Mouse (Mus musculus) forebrain, embryonic 12.5 days (tissue): ENCODE results near the gene Capn13. TPM values are rescaled to one million over a fixed set of nuclear protein-coding genes. Genes with fewer than 3 reads are reported as not detected.
"Not testable (repeated sequence)": the region's sequence is repeated elsewhere in the genome, so short reads cannot be mapped to it uniquely, and the experiment has no call there.

Experiments
- ATAC-seq: fragments of 200-750 bp; cut with Nextera tagmentation; 2 replicates; pipeline ENCODE4 v1.8.0; 2017; ENCODE audit warnings: moderate TSS enrichment; ENCODE audit not compliant: low FRiP score
- H3K27ac ChIP-seq: fragments of 300-500 bp; sonication (generic); 2 replicates; pipeline ENCODE4 v1.5.1; 2016; ENCODE audit warnings: mild to moderate bottlenecking
- H3K27me3 ChIP-seq: fragments of 300-500 bp; sonication (generic); 2 replicates; pipeline ENCODE4 v1.6.1; 2016; ENCODE audit warnings: mild to moderate bottlenecking
- H3K36me3 ChIP-seq: fragments of 300-500 bp; sonication (generic); replicated peaks from 2 replicates; pipeline ENCODE4 v1.6.1; 2016; ENCODE audit warnings: mild to moderate bottlenecking
- H3K4me1 ChIP-seq: fragments of 300-500 bp; sonication (generic); 2 replicates; pipeline ENCODE4 v1.6.1; 2016
- H3K4me2 ChIP-seq: fragments of 300-500 bp; sonication (generic); 2 replicates; pipeline ENCODE4 v1.6.1; 2016; ENCODE audit warnings: mild to moderate bottlenecking, moderate library complexity
- H3K4me3 ChIP-seq: fragments of 300-500 bp; sonication (generic); replicated peaks from 2 replicates; pipeline ENCODE4 v1.5.1; 2016; ENCODE audit warnings: mild to moderate bottlenecking
- H3K9ac ChIP-seq: fragments of 300-500 bp; sonication (generic); 2 replicates; pipeline ENCODE4 v1.6.1; 2016; ENCODE audit warnings: mild to moderate bottlenecking
- H3K9me3 ChIP-seq: fragments of 300-500 bp; sonication (generic); 2 replicates; pipeline ENCODE4 v1.6.1; 2016
- WGBS: fragments of 180-500 bp; shearing (Covaris S2); methylation state at CpG from one replicate; pipeline ENCODE4 v1.1.7; 2016; 5-methylcytosine and 5-hydroxymethylcytosine counted together
- polyA plus RNA-seq: library from polyadenylated mRNA; unstranded; fragments of >200 nt; fragmentation: Nextera tagmentation; extraction: Ambion mirVana; gene quantifications from 2 replicates; pipeline ENCODE4 v1.2.1, GENCODE M21; 2016

The Capn13 gene
- polyA plus RNA-seq, 1 experiment from 2014 or later: not detected

DNA sequence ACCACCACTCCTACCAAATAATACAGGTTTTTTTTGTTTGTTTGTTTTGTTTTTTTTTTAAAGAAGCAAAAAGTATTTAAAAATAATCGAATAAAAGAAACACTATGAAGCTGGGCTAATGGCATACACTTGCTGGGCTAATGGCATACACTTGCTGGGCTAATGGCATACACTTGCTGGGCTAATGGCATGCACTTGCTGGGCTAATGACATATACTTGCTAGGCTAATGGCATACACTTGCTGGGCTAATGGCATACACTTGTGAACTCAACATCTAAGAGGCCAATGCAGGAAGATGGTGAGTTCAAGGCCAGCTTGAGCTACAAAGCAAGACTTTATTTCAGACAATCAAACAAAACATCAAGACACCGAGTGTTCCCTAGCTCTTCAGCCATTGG is 138.1 kb downstream of the Capn13 start:
- Histone ChIP-seq H3K27ac (no peak overlapping the region), H3K9me3 (no peaks in the 10 kb centered on the region), H3K4me3 (no peak overlapping the region), H3K9ac (no peak overlapping the region), H3K4me2 (no peak overlapping the region), H3K36me3 (no peaks in the 10 kb centered on the region), H3K4me1 (peaks cover 5% of the 10 kb centered on the region; the same call in 1 of the 2 replicates), H3K27me3 (no peaks in the 10 kb centered on the region)
- WGBS: 86% methylated on average over 2 of the region's 2 CpGs
- no peak for ATAC-seq

DNA sequence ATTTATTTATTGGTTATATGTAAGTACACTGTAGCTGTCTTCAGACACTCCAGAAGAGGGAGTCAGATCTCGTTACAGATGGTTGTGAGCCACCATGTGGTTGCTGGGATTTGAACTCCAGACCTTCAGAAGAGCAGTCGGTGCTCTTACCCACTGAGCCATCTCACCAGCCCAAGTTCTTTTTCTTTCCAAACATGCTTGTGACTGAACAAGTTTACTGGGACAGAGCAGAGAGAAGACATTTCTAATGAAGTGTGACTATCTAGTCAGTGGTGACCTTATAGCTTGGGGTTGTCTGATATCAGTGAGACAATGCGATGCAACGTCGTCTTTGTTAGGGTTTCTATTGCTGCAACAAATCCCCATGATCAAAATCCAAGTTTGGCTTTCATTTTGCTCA is 141.4 kb downstream of the Capn13 start:
- H3K9me3 ChIP-seq, H3K4me2 ChIP-seq, H3K9ac ChIP-seq, H3K27ac ChIP-seq, H3K4me1 ChIP-seq, H3K27me3 ChIP-seq, H3K4me3 ChIP-seq, H3K36me3 ChIP-seq, ATAC-seq: not testable (repeated sequence)
- 90% methylated on average over 5 of the region's 5 CpGs for WGBS

DNA sequence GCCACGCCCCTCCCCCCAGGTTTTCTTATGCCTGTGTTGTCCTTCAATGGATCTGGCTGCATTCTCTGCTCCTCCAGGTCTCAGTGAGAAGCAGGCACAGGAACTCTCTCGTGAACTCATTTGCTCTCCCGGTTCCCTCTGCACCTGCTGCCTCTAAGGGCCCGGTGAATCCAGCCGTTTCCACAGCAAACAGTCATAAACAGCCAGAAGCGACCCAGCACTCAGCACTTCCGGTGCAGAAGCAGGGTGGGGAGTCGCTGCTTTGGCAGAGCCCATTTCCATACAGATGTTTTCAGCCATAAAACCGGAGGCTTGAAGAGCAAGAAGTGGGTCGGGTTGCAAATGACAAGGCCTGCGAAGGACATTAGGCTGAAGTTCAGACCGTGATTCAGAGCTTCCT is 142.0 kb downstream of the Capn13 start:
- 60% methylated on average over 12 of the region's 12 CpGs for WGBS

More for the DNA sequence above, 142.0 kb downstream of the Capn13 start:
- H3K9me3 ChIP-seq: no peaks in the 10 kb centered on the region
- no peak overlapping the region for H3K9ac ChIP-seq
- no peak for ATAC-seq
- no peaks in the 10 kb centered on the region for H3K27me3 ChIP-seq
- peaks cover 5% of the 10 kb centered on the region; the same call in 1 of the 2 replicates for H3K4me1 ChIP-seq
- no peak overlapping the region for H3K27ac ChIP-seq
- H3K4me3 ChIP-seq: no peak overlapping the region
- no peak overlapping the region for H3K4me2 ChIP-seq
- no peaks in the 10 kb centered on the region for H3K36me3 ChIP-seq
